Mouse (Mus musculus) gastrocnemius, adult 2 months (tissue): ENCODE results near the gene Krt84. TPM values are rescaled to one million over a fixed set of nuclear protein-coding genes. Genes with fewer than 3 reads are reported as not detected.

Source experiments
- DNase-seq: peaks from one replicate; pipeline ENCODE4 v3.0.0; 2022
- H3K27ac ChIP-seq: fragments of 200-600 bp; 2 replicates; pipeline ENCODE4 v1.8.1; 2022; ENCODE audit warnings: mild to moderate bottlenecking
- H3K4me3 ChIP-seq: fragments of 200-600 bp; 2 replicates; pipeline ENCODE4 v1.8.1; 2022; ENCODE audit warnings: mild to moderate bottlenecking, moderate library complexity
- CTCF ChIP-seq: fragments of 200-600 bp; IDR thresholded peaks from 2 replicates; pipeline ENCODE4 v1.8.1; 2022; ENCODE audit warnings: antibody characterized with exemption, mild to moderate bottlenecking, moderate library complexity
- intact Hi-C: fragments of 180-260 bp; cut with DNase I; formaldehyde crosslinking; loops from one replicate; pipeline ENCODE4 v1.15.1; 2025
- long read RNA-seq, 2 experiments: library from polyadenylated mRNA; stranded (forward); transcript quantifications; one replicate each; pipeline ENCODE4 v2.0.0; 2021
- total RNA-seq, 2 experiments: library from RNA; stranded (reverse); gene quantifications; 2 replicates each; pipeline ENCODE4 v1.2.3; 2021

The Krt84 gene
- total RNA-seq = not detected
- long read RNA-seq, experiment 1 = 0 reads
- long read RNA-seq, experiment 2 = 0 reads

DNA sequence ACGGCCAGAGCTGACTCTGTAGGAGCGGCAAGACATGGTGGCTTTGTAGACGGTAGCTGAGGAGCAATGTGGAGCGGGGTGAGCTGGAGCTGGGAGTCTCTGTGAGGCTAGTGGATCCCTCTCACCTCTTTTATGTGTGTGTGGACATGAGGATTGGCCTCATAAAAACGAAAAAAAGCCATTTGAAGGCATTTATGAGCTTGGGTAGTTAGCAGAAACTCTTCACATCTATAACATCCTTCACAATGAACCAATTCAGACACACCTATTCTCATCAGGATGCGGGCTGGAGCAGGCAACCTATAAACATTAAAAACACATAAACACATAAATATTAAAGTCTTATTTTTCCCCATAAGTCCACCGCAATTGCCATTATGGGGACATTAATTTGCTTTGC is at the start of gene Krt84:
Krt84 (minus strand) TSS at position 101 of the 400 bp plus-strand sequence.
- no peak within 1 kb of the TSS for H3K4me3 ChIP-seq
- DNase-seq = no peak
- H3K27ac ChIP-seq = no peak within 1 kb of the TSS
- intact Hi-C loops = no loop called here
- no peak for TF ChIP-seq CTCF

DNA sequence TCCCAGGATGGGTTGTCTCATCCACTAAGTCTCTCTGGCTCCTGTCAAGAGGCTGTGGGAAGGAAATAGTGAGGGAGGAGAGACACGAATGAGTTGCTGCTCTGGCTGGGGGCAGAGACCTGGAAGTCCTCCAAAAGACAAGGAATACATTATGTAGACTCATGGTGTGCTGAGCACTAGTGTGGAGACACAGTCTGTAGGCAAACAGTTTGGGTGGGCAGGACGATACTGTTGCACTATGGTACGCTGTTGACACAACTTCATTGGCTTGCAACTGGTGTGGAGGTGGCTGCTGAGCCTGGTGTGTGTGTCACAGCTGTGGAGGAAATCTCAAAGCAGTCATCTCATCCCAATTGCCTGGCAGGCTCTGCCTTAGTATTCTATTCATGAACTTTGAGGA is 49.1 kb upstream of the Krt84 start:
- TF ChIP-seq CTCF = no peak
- no peak overlapping the region for H3K4me3 ChIP-seq
- DNase-seq = no peak
- intact Hi-C loops = no loop called here
- no peak overlapping the region for H3K27ac ChIP-seq

DNA sequence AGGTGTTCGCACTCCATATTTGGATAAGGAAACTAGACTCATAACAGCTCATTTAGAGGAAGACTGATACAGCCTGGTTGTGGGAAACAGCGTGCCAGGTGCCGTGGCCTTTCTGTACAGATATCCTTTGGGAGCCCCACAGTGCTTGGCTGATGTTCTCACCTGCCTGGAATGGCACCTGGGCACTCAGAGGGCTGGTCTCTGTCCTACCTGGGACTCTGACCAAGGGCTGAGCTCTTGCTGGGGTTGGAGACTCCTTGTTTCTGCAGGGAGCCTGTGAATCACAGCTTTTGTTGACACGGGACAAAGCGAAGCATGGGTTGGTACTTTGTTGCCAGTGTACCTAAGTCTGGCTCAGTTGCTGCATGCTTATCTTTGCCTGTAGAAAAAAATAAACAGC is 42.9 kb upstream of the Krt84 start:
- intact Hi-C loops = no loop called here
- no peak for TF ChIP-seq CTCF
- no peak overlapping the region for H3K27ac ChIP-seq
- no peak for DNase-seq
- H3K4me3 ChIP-seq = no peak overlapping the region

DNA sequence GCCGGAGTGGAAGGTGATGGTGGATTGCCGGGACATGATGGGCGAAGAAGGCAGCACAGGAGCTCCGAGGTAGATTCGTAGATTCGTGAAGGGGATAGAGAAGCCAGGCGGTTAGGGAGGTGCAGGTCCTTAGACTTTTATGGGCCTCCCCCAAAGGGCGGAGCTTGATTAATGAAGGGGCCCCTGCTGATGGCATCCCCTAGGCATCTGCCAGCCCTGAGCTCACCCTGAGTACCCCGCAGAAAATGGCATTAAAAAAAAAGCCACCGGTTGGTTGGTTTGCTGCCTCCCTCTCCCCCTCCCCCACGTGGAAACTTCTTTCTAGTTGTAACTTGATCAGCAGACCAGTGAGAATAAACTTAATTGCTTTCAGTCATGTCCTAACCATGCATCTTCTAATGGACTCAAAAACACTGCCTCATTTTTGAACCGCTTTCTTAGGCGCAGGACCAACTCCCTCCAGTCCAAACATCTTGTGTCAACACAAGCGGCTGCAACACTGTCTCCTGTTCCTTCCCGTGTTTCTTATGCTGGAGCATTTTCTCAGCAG is 41.3 kb upstream of the Krt84 start, which contains the start of gene Krt75:
Krt75 (minus strand) TSS at position 109 of the 550 bp plus-strand sequence.
- DNase-seq = no peak
- Histone ChIP-seq H3K4me3 (no peak within 1 kb of the TSS), H3K27ac (no peak within 1 kb of the TSS)
- no peak for TF ChIP-seq CTCF
- intact Hi-C loops = no loop called here

DNA sequence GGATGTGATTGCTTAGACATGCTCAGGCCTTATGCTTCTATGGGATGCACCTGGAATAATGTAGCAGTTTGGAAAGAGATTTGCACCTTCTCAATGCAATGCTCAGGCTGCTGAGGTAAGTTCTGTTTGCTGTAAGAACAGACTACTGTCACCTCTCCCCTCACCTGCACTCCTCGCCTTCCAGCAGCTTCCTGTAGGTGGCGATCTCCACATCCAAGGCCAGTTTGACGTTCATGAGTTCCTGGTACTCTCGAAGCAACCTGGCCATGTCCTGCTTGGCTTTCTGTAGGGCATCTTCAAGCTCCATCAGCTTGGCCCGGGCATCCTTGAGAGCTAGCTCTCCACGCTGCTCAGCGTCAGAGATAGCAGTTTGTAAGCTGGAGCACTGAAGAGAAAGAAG is 35.2 kb upstream of the Krt84 start:
- TF ChIP-seq CTCF = 0 out of 2 replicates have a peak, but pooled peaks have one; percentile 9
- intact Hi-C loops = no loop called here
- no peak for DNase-seq
- H3K27ac ChIP-seq = no peak overlapping the region
- H3K4me3 ChIP-seq = no peak overlapping the region

DNA sequence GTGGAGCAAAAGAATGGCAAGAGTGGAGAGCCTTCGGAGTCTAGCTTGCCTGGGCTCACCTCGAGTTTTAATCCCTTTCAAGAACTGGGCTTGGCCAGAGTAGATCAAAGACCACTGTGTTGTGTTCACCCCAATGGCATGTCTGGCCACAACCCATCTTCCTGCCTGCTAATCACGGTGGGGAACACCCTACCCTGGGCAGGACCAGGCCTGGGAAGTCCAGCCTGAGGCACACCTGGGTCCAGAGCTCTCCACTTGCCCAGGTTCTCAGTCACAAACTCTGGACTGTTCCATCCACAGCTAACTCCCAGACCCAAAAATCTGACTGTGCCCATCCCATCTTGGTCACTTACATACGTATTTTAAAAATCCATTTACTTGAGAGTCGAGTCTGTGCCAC is 30.2 kb upstream of the Krt84 start, which contains the start of gene Krt90:
Krt90 (minus strand) TSS at position 101 of the 400 bp plus-strand sequence.
- DNase-seq = no peak
- TF ChIP-seq CTCF = no peak
- no peak within 1 kb of the TSS for H3K27ac ChIP-seq
- no peak within 1 kb of the TSS for H3K4me3 ChIP-seq
- intact Hi-C loops = no loop called here

DNA sequence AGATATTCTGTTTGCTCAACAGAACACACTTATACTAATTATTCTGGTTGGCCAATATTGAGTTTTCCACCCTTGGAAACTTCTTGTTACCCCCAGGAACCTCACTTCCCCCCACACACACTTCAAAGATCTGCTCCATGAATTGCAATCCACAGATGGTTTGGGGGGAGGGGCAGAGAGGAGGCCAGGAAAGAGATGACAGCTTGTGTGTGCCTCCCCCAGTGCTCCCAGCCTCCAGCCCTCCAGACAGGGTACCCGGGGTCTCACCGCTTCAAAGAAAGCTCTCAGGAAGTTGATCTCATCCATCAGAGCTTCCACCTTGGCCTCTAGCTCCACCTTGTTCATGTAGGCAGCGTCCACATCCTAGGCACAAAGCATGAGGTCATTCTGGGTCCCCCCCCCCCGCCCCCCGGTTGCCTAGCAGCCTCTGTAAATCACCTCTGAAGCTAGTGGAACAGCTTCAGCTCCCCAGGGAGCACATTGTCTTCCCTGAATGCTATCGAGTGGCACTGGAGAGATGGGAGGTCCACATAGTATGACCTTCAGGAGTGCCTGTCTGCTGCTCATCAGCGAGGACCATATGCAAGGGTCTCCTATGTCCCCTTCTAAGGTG is 25.5 kb upstream of the Krt84 start:
- intact Hi-C loops = no loop called here
- H3K27ac ChIP-seq = no peak overlapping the region
- no peak overlapping the region for H3K4me3 ChIP-seq
- no peak for DNase-seq
- no peak for TF ChIP-seq CTCF

DNA sequence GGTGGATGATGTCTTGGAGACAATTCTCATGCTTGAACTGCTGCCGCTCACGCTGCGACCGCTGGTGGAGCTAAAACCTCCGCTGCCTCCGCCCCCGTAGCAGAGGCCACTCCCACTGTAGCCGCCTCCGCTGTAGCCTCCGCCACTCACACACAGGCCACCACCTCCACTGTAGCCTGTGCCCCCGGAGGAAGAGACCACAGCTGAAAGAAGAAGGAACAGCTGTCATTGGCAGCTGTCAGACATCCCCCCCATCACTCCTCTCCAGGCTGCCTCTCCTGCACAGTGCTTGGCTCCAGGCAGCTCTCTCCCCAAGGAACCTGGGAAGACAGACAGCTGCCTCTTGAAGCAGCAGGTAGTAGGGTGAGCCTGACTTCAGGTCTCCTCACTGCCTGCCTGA is 20.5 kb upstream of the Krt84 start:
- no peak overlapping the region for H3K27ac ChIP-seq
- no peak overlapping the region for H3K4me3 ChIP-seq
- peak; percentile 31 for DNase-seq
- no peak for TF ChIP-seq CTCF
- intact Hi-C loops = no loop called here

DNA sequence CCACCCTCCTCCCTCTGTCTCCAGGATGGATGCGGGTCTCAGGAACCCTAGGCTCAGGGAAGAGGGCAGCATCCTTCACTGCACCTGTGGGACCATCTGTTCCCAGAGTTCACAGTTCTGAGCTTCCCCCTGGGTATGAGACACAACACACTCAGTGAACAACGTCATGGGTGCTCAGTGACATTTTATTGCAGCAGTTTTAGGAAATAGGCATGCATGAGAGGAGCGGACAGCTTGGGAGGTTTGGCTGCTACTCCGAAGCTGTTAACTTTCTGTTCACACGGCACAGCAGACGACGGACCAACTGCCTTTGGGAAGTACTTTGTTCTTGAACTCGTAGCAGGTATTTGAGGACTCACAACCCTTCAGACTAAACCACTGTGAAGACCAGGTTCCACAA is 19.6 kb upstream of the Krt84 start:
- intact Hi-C loops = no loop called here
- DNase-seq = no peak
- Histone ChIP-seq H3K4me3 (no peak overlapping the region), H3K27ac (no peak overlapping the region)
- no peak for TF ChIP-seq CTCF

DNA sequence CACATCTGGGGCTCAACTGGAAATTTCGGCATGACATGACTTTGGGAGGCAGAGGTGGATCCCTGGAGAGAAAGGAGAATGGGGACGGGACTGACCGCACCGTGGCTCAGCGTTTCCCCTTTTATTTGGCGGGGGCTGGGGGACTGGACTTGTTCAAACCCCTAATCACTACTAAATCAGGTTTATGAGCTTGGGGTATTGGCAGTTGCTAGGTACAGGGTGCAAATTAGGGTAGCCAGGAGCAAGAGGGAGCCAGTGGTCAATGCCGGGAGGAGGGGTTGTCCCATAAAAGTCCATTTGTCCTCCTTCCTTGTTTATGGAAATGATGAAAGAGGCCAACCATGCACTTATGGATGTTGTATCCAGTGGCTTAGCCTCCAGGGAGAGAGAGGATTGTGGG is 17.9 kb upstream of the Krt84 start, which contains the start of gene Krt82:
Krt82 (minus strand) TSS at position 101 of the 400 bp plus-strand sequence.
- intact Hi-C loops = no loop called here
- no peak within 1 kb of the TSS for H3K4me3 ChIP-seq
- DNase-seq = no peak
- no peak for TF ChIP-seq CTCF
- H3K27ac ChIP-seq = no peak within 1 kb of the TSS

DNA sequence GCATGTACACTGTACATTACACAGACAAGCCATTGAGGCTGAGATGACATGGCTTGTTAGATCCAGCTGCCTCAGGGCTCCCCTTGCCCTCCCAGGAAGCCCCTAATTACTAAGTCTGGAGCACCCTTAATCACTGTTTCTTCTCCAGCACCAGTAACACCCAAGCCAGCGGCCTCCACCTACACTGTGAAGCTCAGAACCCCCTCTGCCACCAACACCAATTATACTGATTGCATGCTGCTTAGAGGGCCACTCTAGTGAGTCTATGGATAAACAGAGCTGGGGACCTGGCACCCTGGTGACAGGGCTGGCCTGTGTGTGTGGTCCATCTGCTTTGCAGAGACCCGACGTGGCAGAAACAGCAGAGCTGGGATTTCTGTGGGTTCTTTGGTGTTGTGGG is 11.9 kb upstream of the Krt84 start:
- TF ChIP-seq CTCF = no peak
- DNase-seq = no peak
- no peak overlapping the region for H3K27ac ChIP-seq
- H3K4me3 ChIP-seq = no peak overlapping the region
- intact Hi-C loops = no loop called here

DNA sequence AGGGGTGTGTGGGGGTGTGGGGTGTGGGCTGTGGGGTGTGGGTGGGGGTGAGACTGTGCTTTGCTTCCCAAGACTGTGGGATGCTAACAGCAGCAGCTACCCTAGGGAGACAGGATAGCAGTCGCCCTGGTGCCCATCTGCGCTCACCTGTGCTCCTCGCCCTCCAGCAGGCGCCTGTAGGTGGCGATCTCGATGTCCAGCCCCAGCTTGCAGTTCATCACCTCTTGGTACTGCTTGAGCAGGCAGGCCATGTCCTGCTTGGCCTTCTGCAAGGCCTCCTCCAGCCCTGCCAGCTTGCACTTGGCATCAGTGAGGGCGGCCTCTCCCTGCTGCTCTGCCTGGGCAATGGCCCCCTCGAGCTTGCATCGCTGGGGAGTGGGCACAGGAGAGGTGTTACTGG is 9.9 kb upstream of the Krt84 start:
- intact Hi-C loops = no loop called here
- no peak for DNase-seq
- no peak for TF ChIP-seq CTCF
- Histone ChIP-seq H3K27ac (no peak overlapping the region), H3K4me3 (no peak overlapping the region)

DNA sequence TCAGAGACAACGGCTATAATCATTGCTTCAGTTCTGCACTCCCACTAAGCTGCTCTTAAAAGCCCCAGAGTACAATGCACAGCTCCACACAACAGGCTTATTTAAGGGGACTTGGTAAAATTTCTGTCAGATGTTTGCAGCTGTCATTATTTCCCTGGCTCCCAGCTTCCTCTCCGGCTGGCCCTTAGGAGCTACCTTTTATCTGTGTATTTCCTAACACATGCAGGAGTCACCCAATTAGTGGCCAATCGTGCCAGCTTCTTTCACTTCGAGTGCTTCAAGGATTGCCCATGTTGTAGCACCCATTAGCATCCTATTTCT is 5.9 kb upstream of the Krt84 start:
- DNase-seq = no peak
- intact Hi-C loops = no loop called here
- no peak for TF ChIP-seq CTCF
- no peak overlapping the region for H3K27ac ChIP-seq
- no peak overlapping the region for H3K4me3 ChIP-seq

DNA sequence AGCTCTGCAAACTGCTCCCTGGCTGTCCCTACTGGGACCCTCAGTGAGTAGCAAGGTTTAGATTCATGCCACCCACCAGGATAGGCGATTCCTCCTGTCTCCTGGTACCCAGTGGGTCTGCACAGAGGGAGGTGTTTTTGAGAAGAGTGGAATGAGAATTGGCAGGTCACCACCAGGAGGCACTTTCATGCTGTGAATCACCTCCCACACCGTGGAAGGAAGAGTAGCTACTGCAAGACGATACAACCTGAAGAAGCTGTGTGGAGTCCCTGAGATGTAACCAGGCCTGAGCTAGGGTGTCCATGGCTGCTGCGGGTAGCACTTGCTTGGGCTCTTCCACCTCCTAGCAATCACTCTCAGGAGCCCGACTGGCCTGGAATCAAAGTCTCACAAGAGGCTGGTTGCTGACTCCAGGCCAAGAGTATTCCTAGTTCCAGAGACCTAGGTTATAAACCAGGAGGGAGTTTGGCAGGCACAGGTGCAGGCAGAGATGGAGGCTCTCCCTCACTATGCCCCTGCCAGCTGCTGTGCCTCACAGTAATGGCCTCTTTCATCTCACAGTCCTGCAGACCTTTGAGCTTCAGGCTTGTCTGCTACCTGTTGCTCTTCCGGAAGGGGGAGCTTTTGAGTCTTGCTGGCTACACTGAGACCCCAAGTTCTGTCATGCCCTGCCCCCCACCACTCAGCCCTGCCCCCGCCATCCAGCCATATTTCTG is 5.4 kb upstream of the Krt84 start:
- no peak overlapping the region for H3K27ac ChIP-seq
- no peak for DNase-seq
- intact Hi-C loops = no loop called here
- TF ChIP-seq CTCF = peak; percentile 13; the same call in 1 of the 2 replicates
- no peak overlapping the region for H3K4me3 ChIP-seq
